Mouse (Mus musculus) G1E-ER4 (cell line): ENCODE data around the gene Ace2. TPM values are rescaled to one million over a fixed set of nuclear protein-coding genes. Genes with fewer than 3 reads are reported as not detected.

ENCODE experiments used
- GATA1 ChIP-seq: IDR thresholded peaks from one replicate; pipeline ENCODE4 v1.8.0; 2012; ENCODE audit warnings: low read length, inconsistent platforms
- polyA plus RNA-seq: library from polyadenylated mRNA; stranded (reverse); fragments of >175 nt; gene quantifications from 2 replicates; pipeline ENCODE4 v1.2.3, GENCODE M21; 2012

Gene Ace2
- polyA plus RNA-seq, 1 experiment = not detected

GRCm38 (mm10) chrX:164171034-164171433, 31.9 kb downstream of the Ace2 start:
- no peak for TF ChIP-seq GATA1

- no peak for TF ChIP-seq GATA1
These were observed 34.7 kb downstream of the Ace2 start for GRCm38 (mm10) chrX:164173880-164174279.

GRCm38 (mm10) chrX:164175311-164175710, 36.2 kb downstream of the Ace2 start:
- TF ChIP-seq GATA1 = no peak

DNA sequence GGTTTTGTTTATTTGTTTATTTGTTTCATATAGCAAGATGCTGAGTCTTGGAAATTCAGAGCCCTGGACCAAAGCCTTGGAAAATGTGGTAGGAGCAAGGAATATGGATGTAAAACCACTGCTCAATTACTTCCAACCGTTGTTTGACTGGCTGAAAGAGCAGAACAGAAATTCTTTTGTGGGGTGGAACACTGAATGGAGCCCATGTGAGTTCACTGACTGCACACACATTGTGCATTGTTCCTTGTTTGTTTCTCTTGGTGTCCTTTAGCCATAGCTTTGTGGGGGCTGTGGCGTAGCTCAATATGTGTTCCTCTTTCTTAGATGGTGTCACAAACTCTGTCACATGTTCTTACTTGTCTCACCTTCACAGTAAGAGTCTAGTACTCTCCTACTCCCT, 36.6 kb downstream of the Ace2 start:
- no peak for TF ChIP-seq GATA1

DNA sequence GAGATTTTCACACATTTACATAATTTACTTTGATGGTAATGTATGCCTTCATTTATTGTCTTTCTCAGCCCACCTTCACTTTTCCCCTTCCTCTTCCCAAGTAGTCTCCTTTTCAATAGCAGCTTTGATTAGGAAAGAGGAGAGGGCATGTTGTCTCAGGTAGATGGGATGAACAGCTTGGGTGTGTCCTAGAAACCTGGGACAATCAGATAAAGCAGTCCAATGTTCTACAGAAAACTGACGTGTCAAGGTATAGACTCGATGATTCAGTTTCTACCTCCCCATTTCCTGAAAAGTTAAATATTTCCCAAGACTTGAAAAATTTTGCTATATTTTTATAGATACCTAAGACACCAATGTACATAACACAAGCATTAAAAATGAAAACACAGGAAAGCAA, 39.7 kb downstream of the Ace2 start:
- TF ChIP-seq GATA1 = no peak

DNA sequence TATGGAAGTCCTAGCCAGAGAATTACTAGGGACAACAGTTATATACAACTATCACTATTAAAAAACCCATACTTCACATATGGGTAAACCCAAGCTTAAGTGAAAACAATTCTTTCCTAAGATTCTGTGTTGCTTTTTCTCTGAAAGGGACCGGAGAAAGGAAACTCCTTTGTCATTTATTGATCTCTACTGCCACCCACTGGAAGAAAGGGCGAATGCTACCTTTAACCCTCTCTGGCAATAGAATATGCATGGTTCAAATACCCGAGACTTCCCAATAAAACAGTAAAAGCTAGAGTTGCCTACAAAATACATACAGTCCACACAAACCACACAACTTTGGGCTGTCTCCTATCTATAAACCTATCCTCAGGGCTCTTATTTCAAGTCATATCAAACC, 40.6 kb downstream of the Ace2 start:
- no peak for TF ChIP-seq GATA1

DNA sequence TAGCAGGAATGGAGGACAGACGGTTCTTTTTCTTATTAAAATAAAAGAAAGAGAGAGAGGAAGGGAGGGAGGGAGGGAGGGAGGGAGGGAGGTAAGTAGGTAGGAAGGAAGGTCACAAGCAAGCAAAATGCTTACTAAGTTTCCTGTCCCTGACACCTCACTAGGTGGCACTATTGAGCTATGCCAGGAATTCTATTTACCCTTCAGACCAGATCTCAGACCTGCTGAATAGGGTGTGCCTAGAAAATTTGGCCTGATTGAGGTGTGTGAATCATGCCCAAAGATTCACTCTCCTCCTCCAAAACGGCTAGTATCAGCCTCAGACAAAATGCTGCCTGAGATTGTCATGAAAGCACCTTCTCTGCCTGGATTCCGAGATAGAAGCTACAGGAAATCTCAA, 44.7 kb downstream of the Ace2 start:
- no peak for TF ChIP-seq GATA1

GRCm38 (mm10) chrX:164189880-164190279, 50.7 kb downstream of the Ace2 start:
- no peak for TF ChIP-seq GATA1

DNA sequence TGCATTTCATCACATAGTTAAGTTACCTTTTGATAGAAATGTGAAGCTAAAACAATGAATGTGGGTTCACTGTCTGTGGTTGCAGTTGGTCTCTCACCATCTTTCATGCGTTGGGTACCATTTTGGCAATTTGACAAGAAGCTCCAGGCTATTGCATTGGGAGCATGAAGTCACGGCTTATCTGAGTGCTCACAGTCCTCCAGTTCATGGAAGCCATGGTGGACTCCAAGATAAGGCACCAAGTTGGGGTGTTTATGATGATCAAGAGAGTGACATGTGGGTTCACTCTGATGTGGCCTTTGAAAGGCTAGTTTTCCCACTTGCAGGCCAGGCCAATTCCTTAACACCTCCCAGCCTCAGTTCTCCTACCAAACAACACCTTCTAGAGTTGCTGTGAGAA, 58.5 kb downstream of the Ace2 start:
- no peak for TF ChIP-seq GATA1

DNA sequence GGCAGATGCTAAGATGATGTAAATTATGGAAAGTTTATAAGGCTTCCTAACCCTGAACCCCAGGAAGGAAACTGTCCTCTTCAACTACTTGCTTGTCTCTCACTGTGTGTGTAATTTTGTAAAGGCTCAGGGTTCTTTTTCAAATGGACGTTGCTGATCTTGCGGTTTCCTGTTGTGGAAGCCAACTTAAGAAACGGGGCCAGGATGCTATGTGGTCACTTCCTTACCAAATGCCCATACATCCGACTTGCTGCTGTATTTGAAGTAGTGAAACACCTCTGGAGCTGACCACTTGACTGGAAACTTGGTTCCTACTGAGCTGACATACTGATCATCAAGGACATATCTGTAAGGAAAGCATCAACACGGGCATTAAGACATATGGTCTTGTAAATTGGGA, 61.4 kb downstream of the Ace2 start:
- no peak for TF ChIP-seq GATA1

DNA sequence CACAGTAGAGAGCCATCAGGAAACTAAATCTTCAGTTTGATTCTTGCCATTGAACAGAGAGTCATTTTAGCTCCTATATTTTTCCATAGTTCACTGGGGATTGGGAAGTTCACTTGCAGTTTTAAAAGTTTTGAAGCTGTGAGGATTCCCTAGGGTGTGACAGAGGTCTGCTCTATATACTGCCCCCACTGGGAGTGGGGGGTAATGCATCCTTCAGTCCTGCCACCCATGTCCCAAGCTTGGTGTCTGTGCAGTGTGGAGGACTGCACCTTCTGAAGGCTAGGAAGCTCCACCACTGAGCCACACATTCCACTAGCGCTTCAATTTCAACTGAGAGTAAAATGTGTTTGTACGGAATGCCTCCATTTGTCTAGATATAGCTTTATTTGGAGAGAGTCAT, 82.9 kb downstream of the Ace2 start:
- no peak for TF ChIP-seq GATA1

GRCm38 (mm10) chrX:164233380-164233779, 94.2 kb downstream of the Ace2 start:
- TF ChIP-seq GATA1 = no peak

Other genes with a start within 250 kb of the Ace2 start
- 5.6 and 8.3 TPM in 2 replicates for gene Ap1s2, start 230.3 kb upstream of the Ace2 start, polyA plus RNA-seq
- 29.4 and 32.0 TPM in 2 replicates for gene Zrsr2, start 180.7 kb upstream of the Ace2 start, polyA plus RNA-seq
- gene Car5b, start 111.3 kb upstream of the Ace2 start, polyA plus RNA-seq = 0.03 TPM in 2 replicates
- gene Siah1b, start 62.8 kb upstream of the Ace2 start, polyA plus RNA-seq = 39.7 and 42.1 TPM in 2 replicates
- gene Cltrn, start 50.5 kb upstream of the Ace2 start, polyA plus RNA-seq = not detected in 2 replicates
- gene Bmx, start 118.9 kb downstream of the Ace2 start, polyA plus RNA-seq = not detected in 2 replicates
- not detected in 2 replicates for gene Pir, start 130.0 kb downstream of the Ace2 start, polyA plus RNA-seq
- gene Vegfd, start 234.0 kb downstream of the Ace2 start, polyA plus RNA-seq = not detected in 2 replicates